Mouse (Mus musculus): Measurements from ENCODE around the gene Tango6.

DNA sequence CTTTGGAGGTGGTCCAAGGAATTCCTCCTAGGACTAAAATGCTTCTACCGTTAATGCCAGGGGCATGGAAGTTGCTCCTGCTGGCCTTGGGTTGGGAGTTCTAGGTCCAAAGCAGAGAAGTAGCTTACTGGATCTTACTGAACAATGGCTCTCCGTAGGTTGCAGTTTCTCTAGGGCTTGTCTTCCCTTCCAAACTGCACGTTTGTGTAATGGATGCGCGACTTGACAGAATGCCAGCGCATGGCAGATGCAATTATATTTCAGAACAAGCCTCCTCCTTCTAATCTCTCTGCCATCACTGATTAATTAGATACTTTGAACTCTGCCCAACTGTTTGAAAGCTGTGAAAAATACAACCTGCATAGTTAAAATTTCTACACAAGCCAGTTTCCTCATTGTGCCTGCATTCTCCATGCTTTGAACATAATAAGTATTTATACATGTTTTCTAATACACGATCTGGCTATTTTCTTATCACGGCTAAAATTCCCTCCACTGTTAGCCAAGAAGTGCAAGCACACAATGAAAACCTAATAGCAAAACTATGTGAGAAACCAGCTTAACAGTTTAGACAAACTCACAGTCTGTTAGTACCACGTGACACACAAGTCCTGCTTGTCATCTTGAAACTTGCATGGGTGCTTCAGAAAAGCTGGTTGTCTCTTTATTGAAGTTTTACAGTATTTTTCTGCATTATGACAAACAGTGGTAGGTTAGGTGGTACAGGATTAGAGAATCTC is 133.7 kb downstream of the Tango6 start:
- TF ChIP-seq CTCF (IDR thresholded peaks at IDR 0.05; ENCODE audit: control insufficient read depth, insufficient read depth, insufficient read length) = no peak
- TF ChIP-seq MAX (IDR thresholded peaks at IDR 0.05) = no peak

All from C2C12 (cell line).